Comparison of ENCODE assay signal across 11 mouse cellular contexts in the genomic region with DNA sequence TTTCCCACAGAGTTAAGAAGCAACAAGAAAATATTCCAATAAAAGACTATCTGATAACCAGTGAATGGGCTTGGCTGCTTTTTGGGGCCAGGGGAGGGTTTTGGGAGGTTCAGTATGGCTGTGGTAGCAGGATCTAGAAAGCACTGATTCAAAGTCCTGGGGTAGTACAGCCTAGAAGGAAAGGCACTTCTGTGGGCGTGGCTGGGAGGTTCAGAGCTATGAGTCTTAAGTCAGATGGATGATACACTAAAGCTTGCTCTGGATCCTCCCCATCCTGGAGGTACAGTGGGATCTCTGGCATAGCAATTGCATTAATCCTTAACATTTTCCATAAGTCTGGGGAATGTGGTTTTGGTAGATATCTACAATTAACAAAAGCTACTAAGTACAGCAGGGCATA. TPM values are rescaled to one million over a fixed set of nuclear protein-coding genes. Genes with fewer than 3 reads are reported as not detected.
DNase-seq lines count a peak whose midpoint lies in the region; ATAC-seq lines count a peak whose summit lies in the region.
"Had no signal": no experiment of that assay in that cellular context is flagged by ENCODE, and none has a peak within 500 bp of the region (broad histone marks: within the 10 kb centered on the region; RNA-seq: fewer than 3 reads in every experiment).

No protein-coding gene starts in this region.

- no peak for ATAC-seq in neural tube, embryonic 11.5 days (ENCODE audit: insufficient read depth, low FRiP score, low TSS enrichment)
- ATAC-seq in activated CD4-positive, CD25-positive, alpha-beta regulatory T cell, adult 4 months: no peak
- ATAC-seq in megakaryocyte-erythroid progenitor cell, adult 5-6 weeks (replicated peaks; ENCODE audit: low FRiP score, low TSS enrichment, poor library complexity, severe bottlenecking): no peak

- H3K4me3 ChIP-seq in heart, embryonic 10.5 days: peak overlapping the region; percentile 89; the same call in 1 of the 2 replicates
- no peak overlapping the region for H3K4me3 ChIP-seq in neural tube, embryonic 11.5 days (ENCODE audit: low read depth, low read length)
- peak overlapping the region; percentile 71 for H3K4me3 ChIP-seq in limb, embryonic 10.5 days

- H3K27me3 ChIP-seq in heart, embryonic 10.5 days (ENCODE audit: insufficient read depth, poor library complexity, severe bottlenecking): no peaks in the 10 kb centered on the region
- H3K27me3 ChIP-seq in neural tube, embryonic 11.5 days (ENCODE audit: control insufficient read depth, insufficient read depth, low read length): no peaks in the 10 kb centered on the region
- no peaks in the 10 kb centered on the region for H3K27me3 ChIP-seq in limb, embryonic 10.5 days (ENCODE audit: low read depth, poor library complexity, severe bottlenecking)

- no peak overlapping the region for H3K27ac ChIP-seq in heart, embryonic 10.5 days
- no peak overlapping the region for H3K27ac ChIP-seq in neural tube, embryonic 11.5 days (ENCODE audit: low read depth, low read length)
- 0 out of 2 replicates have a peak overlapping the region, but pooled peaks have one; percentile 9 for H3K27ac ChIP-seq in limb, embryonic 10.5 days

- H3K4me1 ChIP-seq in heart, embryonic 10.5 days: peaks cover 51% of the 10 kb centered on the region
- peaks cover 25% of the 10 kb centered on the region for H3K4me1 ChIP-seq in neural tube, embryonic 11.5 days (ENCODE audit: control insufficient read depth, insufficient read depth, low read length)
- H3K4me1 ChIP-seq in limb, embryonic 10.5 days: peaks cover 62% of the 10 kb centered on the region

- peak overlapping the region; percentile 95; the same call in 1 of the 2 replicates for H3K4me2 ChIP-seq in neural tube, embryonic 11.5 days (ENCODE audit: low read depth)

- no peak for DNase-seq in heart, embryonic 10.5 days (ENCODE audit: low spot score)
- DNase-seq in heart, adult 11 months: no peak
- no peak for DNase-seq in neural tube, embryonic 11.5 days (ENCODE audit: low spot score)
- DNase-seq in neural tube, embryonic 10.5 days (ENCODE audit: extremely low spot score, low spot score): no peak
- DNase-seq in limb, embryonic 10.5 days (ENCODE audit: low spot score): no peak
- no peak for DNase-seq in left cerebral cortex, postnatal 14 days (ENCODE audit: low spot score in 2 of 2)
- DNase-seq: kidney, adult 11 months; lung, postnatal 4 days; right cerebral cortex, postnatal 14 days had no signal

- no peak overlapping the region for H3K9ac ChIP-seq in neural tube, embryonic 11.5 days (ENCODE audit: low read length)

- 71% methylated on average over 1 of the region's 1 CpGs for WGBS in heart, embryonic 10.5 days
- 68% methylated on average over 1 of the region's 1 CpGs for WGBS in neural tube, embryonic 11.5 days
- 85% methylated on average over 1 of the region's 1 CpGs for WGBS in limb, embryonic 10.5 days

- intact Hi-C loops in left cerebral cortex, postnatal 14 days (cut with DNase I): no loop called here

- H3K36me3 ChIP-seq in heart, embryonic 10.5 days: peaks cover 31% of the 10 kb centered on the region
- H3K36me3 ChIP-seq in neural tube, embryonic 11.5 days (ENCODE audit: control insufficient read depth, insufficient read depth, low read length): peaks cover 8% of the 10 kb centered on the region
- peaks cover 31% of the 10 kb centered on the region for H3K36me3 ChIP-seq in limb, embryonic 10.5 days

- H3K9me3 ChIP-seq in heart, embryonic 10.5 days: no peaks in the 10 kb centered on the region
- no peaks in the 10 kb centered on the region for H3K9me3 ChIP-seq in neural tube, embryonic 11.5 days (ENCODE audit: control insufficient read depth, low read length)
- H3K9me3 ChIP-seq in limb, embryonic 10.5 days (replicated peaks): no peaks in the 10 kb centered on the region

RNA-seq across cellular contexts. Expression of a gene that starts 2.6 kb away (rescaled TPM):
- polyA plus RNA-seq in heart, embryonic 10.5 days (2016; fragmentation: Nextera tagmentation; extraction: Ambion mirVana): 7.6 and 8.6 TPM in 2 replicates
- polyA plus RNA-seq in neural tube, embryonic 11.5 days (2014; fragmentation: Nextera tagmentation; extraction: Ambion mirVana): 10.2 and 12.6 TPM in 2 replicates
- polyA plus RNA-seq in limb, embryonic 10.5 days (2016; fragmentation: Nextera tagmentation; extraction: Ambion mirVana): 5.3 and 7.5 TPM in 2 replicates
- 1 to 10 TPM; 4.1 to 4.7 TPM for polyA plus RNA-seq in activated CD4-positive, CD25-positive, alpha-beta regulatory T cell, adult 4 months (2017; shearing (Covaris generic))
- total RNA-seq in megakaryocyte-erythroid progenitor cell, adult 5-6 weeks (2014; fragmentation: Nextera tagmentation): 5.1 and 12.6 TPM in 2 replicates
- total RNA-seq in megakaryocyte-erythroid progenitor cell, adult 5-6 weeks (2017): 6.3 and 7.9 TPM in 2 replicates
- 10 to 100 TPM; 31.1 to 40.6 TPM for total RNA-seq in left cerebral cortex, postnatal 14 days (2021)

RNA-seq across cellular contexts. Expression of a gene that starts 2.6 kb away (rescaled TPM):
- polyA plus RNA-seq in heart, embryonic 10.5 days (2016; fragmentation: Nextera tagmentation; extraction: Ambion mirVana): 121 and 170 TPM in 2 replicates
- 147 and 152 TPM in 2 replicates for polyA plus RNA-seq in neural tube, embryonic 11.5 days (2014; fragmentation: Nextera tagmentation; extraction: Ambion mirVana)
- 194 and 232 TPM in 2 replicates for polyA plus RNA-seq in limb, embryonic 10.5 days (2016; fragmentation: Nextera tagmentation; extraction: Ambion mirVana)
- 100 to 1,000 TPM in 1 of 2 experiments, 10 to 100 TPM in 1; 52.9 to 648 TPM for polyA plus RNA-seq in activated CD4-positive, CD25-positive, alpha-beta regulatory T cell, adult 4 months (2017; shearing (Covaris generic))
- 3,260 and 3,361 TPM in 2 replicates for total RNA-seq in megakaryocyte-erythroid progenitor cell, adult 5-6 weeks (2014; fragmentation: Nextera tagmentation)
- 3,030 and 3,103 TPM in 2 replicates for total RNA-seq in megakaryocyte-erythroid progenitor cell, adult 5-6 weeks (2017)
- total RNA-seq in left cerebral cortex, postnatal 14 days (2021): 100 to 1,000 TPM; 117 to 120 TPM

RNA-seq across cellular contexts. Expression of a gene that starts 17.9 kb away (rescaled TPM):
- 20.8 and 23.4 TPM in 2 replicates for polyA plus RNA-seq in heart, embryonic 10.5 days (2016; fragmentation: Nextera tagmentation; extraction: Ambion mirVana)
- 12.4 and 13.3 TPM in 2 replicates for polyA plus RNA-seq in neural tube, embryonic 11.5 days (2014; fragmentation: Nextera tagmentation; extraction: Ambion mirVana)
- 16.5 and 22.3 TPM in 2 replicates for polyA plus RNA-seq in limb, embryonic 10.5 days (2016; fragmentation: Nextera tagmentation; extraction: Ambion mirVana)
- polyA plus RNA-seq in activated CD4-positive, CD25-positive, alpha-beta regulatory T cell, adult 4 months (2017; shearing (Covaris generic)): 1 to 10 TPM; 2.3 to 2.9 TPM
- total RNA-seq in megakaryocyte-erythroid progenitor cell, adult 5-6 weeks (2014; fragmentation: Nextera tagmentation): 15.5 and 27.2 TPM in 2 replicates
- total RNA-seq in megakaryocyte-erythroid progenitor cell, adult 5-6 weeks (2017): 3.4 and 4.8 TPM in 2 replicates
- 10 to 100 TPM; 25.0 to 27.4 TPM for total RNA-seq in left cerebral cortex, postnatal 14 days (2021)
